Mouse (Mus musculus) MEL (cell line): ENCODE data around the gene Fam13a. TPM values are rescaled to one million over a fixed set of nuclear protein-coding genes. Genes with fewer than 3 reads are reported as not detected.

Source experiments
- DNase-seq: peaks from one replicate; pipeline ENCODE4 v3.0.0; 2011; ENCODE audit warnings: low read depth, low spot score
- H3K27ac ChIP-seq: 2 replicates; pipeline ENCODE4 v1.5.1; 2012; ENCODE audit warnings: low read depth, mild to moderate bottlenecking, control low read depth, low read length, moderate library complexity; ENCODE audit not compliant: control insufficient read depth
- H3K27me3 ChIP-seq, 2 experiments: fragments of 150-350 bp in 1 of 2; sonication (generic) in 1 of 2; 2 replicates each; pipeline ENCODE4 v1.6.1; 2012; ENCODE audit warnings: low read length in 2 of 2, mild to moderate bottlenecking in 2 of 2, improper control_type of control experiment in 1 of 2, moderate library complexity in 1 of 2; ENCODE audit not compliant: insufficient read depth in 2 of 2, control insufficient read depth in 1 of 2
- H3K36me3 ChIP-seq, 2 experiments: 2 replicates each; pipeline ENCODE4 v1.6.1; 2012 to 2014; ENCODE audit warnings: low read length in 2 of 2, improper control_type of control experiment in 1 of 2, inconsistent platforms in 1 of 2, mild to moderate bottlenecking in 1 of 2; ENCODE audit not compliant: insufficient read depth in 2 of 2, control insufficient read depth in 1 of 2
- H3K4me1 ChIP-seq, 2 experiments: fragments of 150-350 bp in 1 of 2; sonication (generic) in 1 of 2; 2 replicates each; pipeline ENCODE4 v1.6.1; 2012; ENCODE audit warnings: low read length in 2 of 2, improper control_type of control experiment in 1 of 2, mild to moderate bottlenecking in 1 of 2; ENCODE audit not compliant: insufficient read depth in 2 of 2, control insufficient read depth in 1 of 2
- H3K4me3 ChIP-seq, 2 experiments: fragments of 150-350 bp in 1 of 2; sonication (generic) in 1 of 2; 2 replicates each; pipeline ENCODE4 v1.5.1; 2012; ENCODE audit warnings: low read depth in 2 of 2, low read length in 2 of 2, mild to moderate bottlenecking in 2 of 2, moderate library complexity in 2 of 2, control low read depth in 1 of 2, improper control_type of control experiment in 1 of 2; ENCODE audit not compliant: control insufficient read depth in 1 of 2, insufficient read depth in 1 of 2
- H3K79me2 ChIP-seq: 2 replicates; pipeline ENCODE4 v1.6.1; 2012; ENCODE audit warnings: mild to moderate bottlenecking, low read length, moderate library complexity; ENCODE audit not compliant: control insufficient read depth, poor library complexity, insufficient read depth
- H3K9ac ChIP-seq: 2 replicates; pipeline ENCODE4 v1.6.1; 2012; ENCODE audit warnings: low read depth, mild to moderate bottlenecking, control low read depth, low read length, moderate library complexity; ENCODE audit not compliant: control insufficient read depth, poor library complexity, severe bottlenecking
- H3K9me3 ChIP-seq: fragments of 150-350 bp; sonication (generic); replicated peaks from 2 replicates; pipeline ENCODE4 v1.6.1; 2012; ENCODE audit warnings: mild to moderate bottlenecking, low read length, improper control_type of control experiment, moderate library complexity; ENCODE audit not compliant: insufficient read depth
- CHD2 ChIP-seq: IDR thresholded peaks from 2 replicates; pipeline ENCODE4 v1.6.1; 2011; ENCODE audit warnings: low read length, improper control_type of control experiment
- CTCF ChIP-seq, 3 experiments: IDR thresholded peaks in 2 of 3; conservative IDR thresholded peaks in 1 of 3; 2 replicates each; pipeline ENCODE4 v1.5.1; 2011 to 2012; ENCODE audit warnings: low read length in 3 of 3, low read depth in 2 of 3, mild to moderate bottlenecking in 2 of 3, improper control_type of control experiment in 1 of 3, inconsistent platforms in 1 of 3, mixed read lengths in 1 of 3, moderate library complexity in 1 of 3; ENCODE audit not compliant: control insufficient read depth in 1 of 3, insufficient read depth in 1 of 3, poor library complexity in 1 of 3, severe bottlenecking in 1 of 3
- ELF1 ChIP-seq: IDR thresholded peaks from 2 replicates; pipeline ENCODE4 v1.6.1; 2014; ENCODE audit warnings: low read depth, mild to moderate bottlenecking, inconsistent platforms, low read length, improper control_type of control experiment, moderate library complexity
- EP300 ChIP-seq, 2 experiments: IDR thresholded peaks; 2 replicates each; pipeline ENCODE4 v1.6.1; 2011; ENCODE audit warnings: improper control_type of control experiment in 2 of 2, low read length in 2 of 2, low read depth in 1 of 2, mild to moderate bottlenecking in 1 of 2
- ETS1 ChIP-seq: IDR thresholded peaks from 2 replicates; pipeline ENCODE4 v1.6.1; 2012; ENCODE audit warnings: low read depth, mild to moderate bottlenecking, inconsistent platforms, low read length, improper control_type of control experiment, moderate library complexity
- GABPA ChIP-seq: IDR thresholded peaks from 2 replicates; pipeline ENCODE4 v1.6.1; 2012; ENCODE audit warnings: low read depth, mild to moderate bottlenecking, inconsistent platforms, low read length, improper control_type of control experiment, moderate library complexity
- HCFC1 ChIP-seq: IDR thresholded peaks from 2 replicates; pipeline ENCODE4 v1.6.1; 2012; ENCODE audit warnings: low read depth, mild to moderate bottlenecking, inconsistent platforms, low read length, improper control_type of control experiment, moderate library complexity
- JUND ChIP-seq: IDR thresholded peaks from 2 replicates; pipeline ENCODE4 v1.6.1; 2011; ENCODE audit warnings: low read depth, mild to moderate bottlenecking, improper control_type of control experiment, low read length
- KAT2A ChIP-seq: conservative IDR thresholded peaks from 2 replicates; pipeline ENCODE4 v1.6.1; 2012; ENCODE audit warnings: low read depth, low read length, improper control_type of control experiment, inconsistent platforms
- MAFK ChIP-seq: IDR thresholded peaks from 2 replicates; pipeline ENCODE4 v1.6.1; 2011; ENCODE audit warnings: low read depth, mild to moderate bottlenecking, low read length, improper control_type of control experiment, borderline replicate concordance
- MAX ChIP-seq: IDR thresholded peaks from 2 replicates; pipeline ENCODE4 v1.6.1; 2011; ENCODE audit warnings: low read length, improper control_type of control experiment
- MAZ ChIP-seq: IDR thresholded peaks from 2 replicates; pipeline ENCODE4 v1.6.1; 2012; ENCODE audit warnings: low read depth, mild to moderate bottlenecking, inconsistent platforms, low read length, improper control_type of control experiment
- MXI1 ChIP-seq: IDR thresholded peaks from 2 replicates; pipeline ENCODE4 v1.6.1; 2011; ENCODE audit warnings: mild to moderate bottlenecking, low read depth, low read length, improper control_type of control experiment
- MYB ChIP-seq: IDR thresholded peaks from 2 replicates; pipeline ENCODE4 v1.6.1; 2011; ENCODE audit warnings: mild to moderate bottlenecking, low read depth, low read length, improper control_type of control experiment
- MYC ChIP-seq: IDR thresholded peaks from 2 replicates; pipeline ENCODE4 v1.6.1; 2011; ENCODE audit warnings: low read depth, mild to moderate bottlenecking, low read length, improper control_type of control experiment, moderate library complexity
- NELFE ChIP-seq: IDR thresholded peaks from 2 replicates; pipeline ENCODE4 v1.6.1; 2011; ENCODE audit warnings: low read depth, low read length, improper control_type of control experiment
- NRF1 ChIP-seq: IDR thresholded peaks from 2 replicates; pipeline ENCODE4 v1.6.1; 2014; ENCODE audit warnings: low read depth, mild to moderate bottlenecking, inconsistent platforms, low read length, improper control_type of control experiment, moderate library complexity; ENCODE audit not compliant: poor library complexity, insufficient read depth, severe bottlenecking
- RAD21 ChIP-seq: IDR thresholded peaks from 2 replicates; pipeline ENCODE4 v1.6.1; 2011; ENCODE audit warnings: mild to moderate bottlenecking, low read depth, low read length, improper control_type of control experiment
- SIN3A ChIP-seq: IDR thresholded peaks from 2 replicates; pipeline ENCODE4 v1.6.1; 2012; ENCODE audit warnings: low read length, improper control_type of control experiment, inconsistent platforms
- SMC3 ChIP-seq: IDR thresholded peaks from 2 replicates; pipeline ENCODE4 v1.6.1; 2011; ENCODE audit warnings: low read depth, low read length, improper control_type of control experiment
- TCF12 ChIP-seq: IDR thresholded peaks from 2 replicates; pipeline ENCODE4 v1.6.1; 2014; ENCODE audit warnings: low read depth, mild to moderate bottlenecking, inconsistent platforms, low read length, improper control_type of control experiment, moderate library complexity
- USF1 ChIP-seq: IDR thresholded peaks from 2 replicates; pipeline ENCODE4 v1.6.1; 2014; ENCODE audit warnings: low read depth, mild to moderate bottlenecking, inconsistent platforms, low read length, improper control_type of control experiment, moderate library complexity
- USF2 ChIP-seq, 2 experiments: IDR thresholded peaks; 2 replicates each; pipeline ENCODE4 v1.6.1; 2011 to 2012; ENCODE audit warnings: improper control_type of control experiment in 2 of 2, low read length in 2 of 2, borderline replicate concordance in 1 of 2, inconsistent platforms in 1 of 2, low read depth in 1 of 2, mild to moderate bottlenecking in 1 of 2; ENCODE audit not compliant: insufficient read depth in 1 of 2
- ZKSCAN1 ChIP-seq: IDR thresholded peaks from 2 replicates; pipeline ENCODE4 v1.6.1; 2012; ENCODE audit warnings: low read depth, mild to moderate bottlenecking, inconsistent platforms, low read length, improper control_type of control experiment, moderate library complexity
- ZMIZ1 ChIP-seq: IDR thresholded peaks from 2 replicates; pipeline ENCODE4 v1.6.1; 2012; ENCODE audit warnings: low read depth, mild to moderate bottlenecking, inconsistent platforms, low read length, improper control_type of control experiment, moderate library complexity
- ZNF384 ChIP-seq: IDR thresholded peaks from 2 replicates; pipeline ENCODE4 v1.6.1; 2012; ENCODE audit warnings: low read depth, mild to moderate bottlenecking, inconsistent platforms, low read length, improper control_type of control experiment
- polyA plus RNA-seq, 2 experiments: library from polyadenylated mRNA; stranded (reverse) in 1 of 2; unstranded in 1 of 2; fragments of >175 nt in 1 of 2; fragments of >200 nt in 1 of 2; gene quantifications; 2 replicates each; pipeline versions ENCODE4 v1.2.1 to v1.2.4; 2012; ENCODE audit warnings: low replicate concordance in 2 of 2, low read depth in 1 of 2; ENCODE audit not compliant: insufficient read length in 2 of 2, insufficient read depth in 1 of 2, missing spikeins in 1 of 2
- total RNA-seq: library from RNA; depleted of rRNA; stranded (reverse); fragments of 300-350 nt; gene quantifications from 2 replicates; pipeline ENCODE4 v1.2.3, GENCODE M21; 2012

The Fam13a gene
- total and polyA plus RNA-seq, 3 experiments: not detected

GRCm38 (mm10) chr6:58999044-58999453 is 25.3 kb downstream of the Fam13a start:
- Histone ChIP-seq H3K4me3 (no peak overlapping the region), H3K9me3 (no peaks in the 10 kb centered on the region), H3K4me1 (no peaks in the 10 kb centered on the region), H3K9ac (no peak overlapping the region), H3K36me3 (no peaks in the 10 kb centered on the region), H3K27me3 (no peaks in the 10 kb centered on the region; a peak in 1 of 4 replicates), H3K27ac (no peak overlapping the region), H3K79me2 (no peaks in the 10 kb centered on the region)
- TF ChIP-seq MYB (no peak), ELF1 (no peak), MAFK (no peak), HCFC1 (no peak), USF2 (IDR thresholded peaks at IDR 0.05; ENCODE audit: borderline replicate concordance in 1 of 2, insufficient read depth in 1 of 2, low read depth in 1 of 2, low read length in 2 of 2) (no peak), MYC (no peak), CTCF (IDR thresholded peaks at IDR 0.05 in 2 of 3, conservative IDR thresholded peaks at IDR 0.05 in 1 of 3; ENCODE audit: control insufficient read depth in 1 of 3, insufficient read depth in 1 of 3, low read depth in 2 of 3, low read length in 3 of 3, poor library complexity in 1 of 3, severe bottlenecking in 1 of 3) (no peak), CHD2 (no peak), MXI1 (no peak), TCF12 (no peak), GABPA (no peak), ETS1 (no peak), JUND (no peak), ZKSCAN1 (no peak), KAT2A (no peak), ZMIZ1 (no peak)
- no peak for DNase-seq

- no peak overlapping the region for H3K27ac ChIP-seq
- H3K9me3 ChIP-seq: no peaks in the 10 kb centered on the region
- TF ChIP-seq NELFE: no peak
- no peak for TF ChIP-seq ETS1
- TF ChIP-seq USF2 (IDR thresholded peaks at IDR 0.05; ENCODE audit: borderline replicate concordance in 1 of 2, insufficient read depth in 1 of 2, low read depth in 1 of 2, low read length in 2 of 2): no peak
- TF ChIP-seq SIN3A: no peak
- TF ChIP-seq RAD21: no peak
- TF ChIP-seq HCFC1: no peak
- no peak for TF ChIP-seq ZNF384
- TF ChIP-seq MAX: no peak
- TF ChIP-seq EP300 (IDR thresholded peaks at IDR 0.05; ENCODE audit: low read depth in 1 of 2, low read length in 2 of 2): no peak
- TF ChIP-seq MAZ: no peak
- TF ChIP-seq USF1: no peak
- no peak for TF ChIP-seq NRF1
- TF ChIP-seq SMC3: no peak
- DNase-seq: no peak
- no peaks in the 10 kb centered on the region for H3K4me1 ChIP-seq
- H3K27me3 ChIP-seq: no peaks in the 10 kb centered on the region; a peak in 1 of 4 replicates
- H3K36me3 ChIP-seq: no peaks in the 10 kb centered on the region
- H3K9ac ChIP-seq: no peak overlapping the region
- no peak overlapping the region for H3K4me3 ChIP-seq
- no peaks in the 10 kb centered on the region for H3K79me2 ChIP-seq
Measured at GRCm38 (mm10) chr6:58998528-58998927, 25.8 kb downstream of the Fam13a start.
